Mouse (Mus musculus): ENCODE results near the gene Etl4.

GRCm38 (mm10) chr2:20559723-20560122 lies 650.1 kb downstream of the Etl4 start:
- TF ChIP-seq ZC3H11A (IDR thresholded peaks at IDR 0.05; ENCODE audit: borderline replicate concordance, low read depth, low read length) = no peak
- no peak for TF ChIP-seq ZNF384 (IDR thresholded peaks at IDR 0.05; ENCODE audit: low read depth, low read length)

All from ES-E14 (cell line).